Mouse (Mus musculus): ENCODE data around the gene C77080.
"Not testable (repeated sequence)": the region's sequence is repeated elsewhere in the genome, so short reads cannot be mapped to it uniquely, and the experiment has no call there.

C77080 gene

DNA sequence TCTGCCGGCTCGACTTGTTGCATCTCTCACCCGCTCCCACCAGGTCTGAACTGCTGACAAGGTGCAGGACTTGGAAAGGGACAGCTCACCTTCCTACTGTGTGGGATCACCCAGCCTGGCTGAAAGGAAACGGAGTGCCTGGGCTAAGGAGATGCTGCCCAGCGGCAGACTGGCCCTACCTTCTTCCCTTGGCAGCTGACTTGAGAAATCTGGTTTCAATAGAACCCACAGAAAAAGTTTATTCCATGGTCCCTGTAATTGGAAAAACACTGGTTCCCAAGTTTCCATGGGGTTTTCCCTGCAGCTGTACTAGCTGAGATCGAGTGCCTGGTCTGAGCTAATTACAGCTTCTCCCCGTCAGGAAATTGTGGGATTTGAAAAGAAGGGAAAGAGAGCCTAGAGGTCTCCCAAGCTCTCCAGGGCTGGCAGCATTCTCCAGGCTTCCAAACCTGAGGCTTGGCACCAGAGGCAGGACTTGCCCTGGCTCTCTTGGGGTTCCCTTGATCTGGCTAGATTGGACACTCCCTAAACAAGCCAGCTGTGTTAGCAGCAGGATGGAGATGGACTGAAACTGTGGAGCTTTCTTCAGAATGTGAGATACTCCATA, 42.5 kb downstream of the C77080 start:
- no peak for DNase-seq (ENCODE audit: low spot score in 2 of 2)

DNA sequence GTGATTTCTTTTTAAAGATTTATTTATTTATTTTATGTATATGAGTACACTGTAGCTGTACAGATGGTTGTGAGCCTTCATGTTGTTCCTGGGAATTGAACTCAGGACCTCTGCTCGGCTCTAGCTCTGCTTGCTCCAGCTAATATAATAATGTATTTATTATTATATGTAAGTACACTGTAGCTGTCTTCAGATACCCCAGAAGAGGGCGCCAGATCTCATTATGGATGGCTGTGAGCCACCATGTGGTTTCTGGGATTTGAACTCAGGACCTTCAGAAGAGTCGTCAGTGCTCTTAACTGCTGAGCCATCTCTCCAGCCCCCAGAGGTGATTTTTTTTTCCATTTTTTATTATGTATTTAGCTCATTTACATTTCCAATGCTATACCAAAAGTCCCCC, 48.7 kb downstream of the C77080 start:
- not testable (repeated sequence) for DNase-seq (ENCODE audit: low spot score in 2 of 2)

DNA sequence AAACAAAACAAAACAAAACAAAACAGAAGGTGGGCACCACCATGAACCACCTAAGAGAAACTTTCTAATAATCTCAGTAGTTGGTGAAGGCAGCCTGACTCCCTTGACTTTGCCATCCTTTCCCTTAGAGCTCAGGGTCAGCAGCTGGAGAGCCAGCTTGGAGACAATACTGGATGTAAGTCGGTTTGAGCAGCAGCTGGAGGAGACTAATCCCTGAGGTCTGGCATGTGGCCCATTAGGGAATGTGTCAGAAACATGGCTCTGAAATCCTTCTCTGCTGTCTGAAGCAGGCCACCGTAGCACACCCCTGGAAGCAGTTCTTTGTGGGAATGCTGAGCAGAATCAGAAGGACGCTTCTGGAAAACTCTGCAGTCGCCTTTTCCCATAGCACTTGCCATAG, 49.7 kb downstream of the C77080 start:
- no peak for DNase-seq (ENCODE audit: low spot score in 2 of 2)

DNA sequence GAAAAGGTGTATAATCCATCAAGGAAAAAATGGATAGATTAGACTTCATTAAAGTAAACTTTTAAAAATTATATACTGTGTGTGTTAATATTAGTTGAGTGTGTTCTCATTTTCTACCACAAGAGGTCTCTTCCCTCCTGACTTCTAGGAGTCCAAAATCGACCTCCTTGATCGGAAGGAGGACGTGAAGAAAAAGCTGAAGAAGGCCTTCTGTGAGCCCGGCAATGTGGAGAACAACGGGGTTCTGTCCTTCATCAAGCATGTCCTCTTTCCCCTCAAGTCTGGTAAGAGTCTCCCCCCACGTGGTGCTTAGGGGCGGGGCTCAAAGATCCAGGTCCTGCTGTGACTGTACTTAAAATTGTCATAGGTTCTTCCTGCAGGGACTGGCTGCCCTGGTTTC, 51.7 kb downstream of the C77080 start:
- no peak for DNase-seq (ENCODE audit: low spot score in 2 of 2)

DNA sequence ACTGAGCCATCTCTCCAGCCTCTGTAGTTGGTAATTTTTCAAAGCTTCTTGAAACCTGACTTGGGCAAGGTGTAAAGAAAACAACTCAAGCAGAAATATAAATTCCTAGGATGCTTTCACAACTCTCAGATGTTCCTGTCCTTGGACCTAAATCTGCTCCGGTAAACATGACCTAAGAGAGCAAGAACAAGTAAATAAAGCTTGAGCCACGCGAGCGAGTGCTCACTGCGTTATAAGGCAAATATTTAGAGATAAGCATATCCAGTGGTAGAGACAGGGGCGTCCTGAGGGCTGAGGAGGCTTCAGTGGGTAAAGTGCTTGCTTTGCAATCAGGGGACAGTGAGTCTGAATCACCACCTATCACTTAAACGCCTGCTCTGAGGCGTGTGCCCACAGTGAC, 54.4 kb downstream of the C77080 start:
- no peak for DNase-seq (ENCODE audit: low spot score in 2 of 2)

DNA sequence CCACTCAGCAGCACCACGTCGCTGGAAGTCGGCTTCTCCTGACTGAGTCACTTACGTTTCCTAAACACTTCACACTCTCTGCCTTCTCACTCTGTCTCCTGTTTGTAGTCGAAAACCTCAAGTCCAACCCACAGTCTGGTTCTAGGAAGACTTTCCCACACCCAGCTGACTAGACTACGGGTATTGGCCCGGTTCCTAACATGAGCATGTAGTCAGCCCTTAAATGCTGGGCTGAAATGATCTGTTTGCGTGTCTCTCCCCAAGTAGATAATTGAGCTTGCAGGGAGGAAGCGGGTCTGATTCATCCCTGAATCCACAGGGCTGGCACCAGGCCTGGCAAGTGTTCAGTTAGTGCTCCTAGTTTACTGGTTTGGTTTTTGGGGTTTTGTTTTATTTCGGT, 56.5 kb downstream of the C77080 start:
- no peak for DNase-seq (ENCODE audit: low spot score in 2 of 2)

DNA sequence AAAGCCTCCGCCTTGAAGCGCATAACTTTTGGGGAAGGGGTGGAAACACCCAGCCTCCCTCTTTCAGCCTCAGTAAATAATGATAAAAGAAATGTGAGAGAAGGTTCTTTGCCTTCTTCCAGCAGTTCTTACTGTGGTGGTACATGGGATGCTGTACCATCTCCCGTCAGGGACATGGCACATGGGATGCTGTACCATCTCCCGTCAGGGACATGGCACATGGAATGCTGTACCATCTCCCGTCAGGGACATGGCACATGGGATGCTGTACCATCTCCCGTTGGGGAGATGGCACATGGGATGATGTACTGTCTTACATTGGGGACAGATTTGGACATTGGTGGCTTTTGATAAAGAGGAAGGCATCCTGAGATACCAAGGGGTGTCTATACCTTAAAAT, 63.7 kb downstream of the C77080 start:
- no peak for DNase-seq (ENCODE audit: low spot score in 2 of 2)

DNA sequence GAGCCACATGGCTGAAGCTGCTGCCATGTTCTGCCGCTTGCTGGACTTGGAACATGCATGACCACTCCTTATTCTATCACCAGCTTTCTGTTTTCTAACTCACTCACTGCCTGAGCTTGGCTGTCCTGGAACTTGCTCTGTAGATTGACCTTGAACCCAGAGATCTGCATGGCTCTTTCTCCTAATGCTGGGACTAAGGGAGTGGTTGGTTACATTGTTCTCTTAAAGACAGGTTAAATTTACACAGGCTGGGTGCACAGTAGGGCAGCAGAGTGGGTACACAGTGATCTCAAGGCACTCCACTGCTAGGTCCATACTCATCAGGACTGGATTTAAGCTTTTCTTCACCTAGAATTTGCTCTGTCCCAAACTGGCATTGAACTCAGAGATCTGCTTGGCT, 66.9 kb downstream of the C77080 start:
- no peak for DNase-seq (ENCODE audit: low spot score in 2 of 2)

DNA sequence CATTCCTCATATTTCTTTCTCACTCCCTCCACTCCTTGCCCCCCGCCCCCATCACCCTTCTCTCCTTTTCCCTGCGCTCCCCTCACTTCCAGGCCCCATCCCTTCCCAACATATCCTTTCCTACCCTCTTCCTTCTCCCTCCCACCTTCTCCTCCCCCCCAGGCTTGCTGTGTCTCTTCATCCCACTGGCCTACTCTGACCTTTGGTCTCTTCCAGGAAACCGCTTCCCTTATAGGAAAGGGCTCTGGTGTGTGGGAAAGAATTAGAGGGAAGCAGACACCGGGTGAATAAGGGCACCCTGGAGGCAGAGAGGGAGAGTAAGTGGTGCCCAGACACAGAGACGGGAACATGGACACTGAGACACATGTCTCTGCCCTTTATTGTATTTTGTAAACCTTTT, 69.5 kb downstream of the C77080 start:
- no peak for DNase-seq (ENCODE audit: low spot score in 2 of 2)

DNA sequence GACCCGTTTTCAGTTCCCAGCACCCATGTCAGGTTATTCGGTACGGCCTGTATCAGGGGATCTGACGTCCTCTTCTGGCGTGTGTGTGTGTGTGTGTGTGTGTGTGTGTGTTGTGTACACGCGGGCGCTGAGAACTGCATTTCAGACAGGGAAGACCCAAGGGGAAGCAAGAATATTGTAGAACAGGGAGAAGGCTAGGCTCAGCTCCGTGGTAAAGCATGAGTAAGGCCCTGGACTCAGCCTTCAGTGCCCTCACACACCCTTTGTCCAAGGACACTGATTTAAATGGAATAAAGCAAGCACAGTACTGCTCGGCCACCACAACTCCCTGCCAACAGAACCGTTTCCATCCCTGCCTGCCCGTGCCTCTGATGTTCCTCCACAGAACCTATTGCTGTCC, 70.7 kb downstream of the C77080 start:
- DNase-seq (ENCODE audit: low spot score in 2 of 2): no peak

DNA sequence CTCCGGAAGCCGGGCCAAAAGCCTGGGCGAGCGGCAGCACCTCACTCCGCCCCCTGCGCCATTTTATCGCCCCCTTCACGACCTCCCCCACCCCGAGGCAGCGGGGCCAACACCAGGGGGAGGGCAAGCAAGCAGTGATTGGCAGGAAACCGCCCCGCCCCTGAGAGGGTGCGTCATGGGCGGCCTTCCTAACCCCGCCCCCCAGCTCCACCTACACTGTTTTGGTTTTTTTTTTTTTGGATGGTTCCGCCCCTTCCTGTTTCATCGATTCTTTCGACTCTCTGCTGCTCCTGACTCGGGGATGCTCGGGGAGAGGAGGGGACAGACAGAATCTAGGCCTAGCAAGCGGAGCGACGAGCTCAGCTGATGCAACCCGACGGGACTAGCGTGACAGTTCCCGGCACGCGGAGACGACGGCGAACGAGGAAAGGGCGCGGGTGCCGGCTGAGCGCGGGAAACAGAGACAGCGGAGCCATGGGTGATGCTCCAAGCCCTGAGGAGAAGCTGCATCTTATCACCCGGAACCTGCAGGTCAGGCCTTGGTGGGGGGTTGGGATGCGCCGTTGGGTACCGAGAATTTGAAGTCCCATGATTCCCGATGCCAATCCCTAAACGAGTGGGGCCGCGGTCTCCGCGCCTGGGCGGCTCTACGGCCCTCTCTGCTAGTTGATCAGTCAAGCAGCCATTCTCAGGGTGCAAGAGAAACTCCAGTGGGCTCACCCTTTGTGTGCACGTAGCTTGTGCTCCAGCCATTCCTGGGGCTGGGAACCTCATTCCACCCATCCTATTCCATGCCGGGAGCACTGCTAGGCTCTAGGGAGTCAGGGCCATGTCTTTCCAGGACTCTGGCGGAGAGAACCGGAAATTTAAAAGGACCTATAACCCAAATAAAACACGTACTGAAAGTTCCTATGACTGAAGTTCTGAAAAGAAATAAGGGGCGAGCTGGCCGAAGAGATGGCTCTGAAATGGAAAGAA, 71.4 kb downstream of the C77080 start, which contains the start of the genes S100pbp and Yars:
Gene S100pbp, minus strand, starts transcription at position 186 of the 978 bp plus-strand sequence.
Gene Yars, plus strand, starts transcription at position 219 of the 978 bp plus-strand sequence.
- DNase-seq (ENCODE audit: low spot score in 2 of 2): peak; percentile 92 to 93

DNA sequence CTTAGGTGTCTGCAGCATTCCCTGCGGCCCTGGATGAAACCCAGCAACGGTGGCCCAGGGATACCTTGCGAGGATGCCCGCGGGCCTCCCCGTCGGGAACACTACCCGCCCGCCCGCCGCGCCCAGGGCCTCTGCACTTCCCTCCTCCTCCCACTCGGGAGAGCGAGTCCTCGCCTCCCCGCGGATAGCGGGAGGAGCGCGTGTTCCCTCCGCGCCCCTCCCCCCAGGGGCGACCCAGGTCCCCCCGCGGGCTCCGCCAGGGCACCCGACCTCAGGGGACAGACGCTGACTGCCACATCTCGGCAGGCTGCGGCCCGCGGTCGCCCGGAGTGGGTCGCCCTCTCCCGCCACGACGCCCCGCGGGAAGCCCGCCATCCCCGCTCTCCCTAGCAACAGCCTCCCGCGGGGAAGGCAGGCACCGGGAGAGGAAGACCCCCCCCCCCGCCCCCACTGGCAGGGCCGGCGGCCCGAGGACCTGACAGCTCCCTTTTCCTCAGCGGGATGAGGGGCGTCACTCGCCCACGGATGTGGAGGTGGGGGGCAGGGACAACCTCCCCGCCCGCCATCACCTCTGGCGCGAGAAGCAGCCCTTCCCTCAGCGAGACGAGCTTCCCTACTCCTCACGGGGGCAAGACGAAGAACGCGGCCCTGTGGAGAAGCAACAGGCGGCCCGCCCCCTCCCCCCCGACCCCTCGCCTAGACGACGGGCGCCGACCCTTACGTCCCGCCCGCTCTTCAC, 72.2 kb downstream of the C77080 start:
- peak; percentile 16 to 27 for DNase-seq (ENCODE audit: low spot score in 2 of 2)

DNA sequence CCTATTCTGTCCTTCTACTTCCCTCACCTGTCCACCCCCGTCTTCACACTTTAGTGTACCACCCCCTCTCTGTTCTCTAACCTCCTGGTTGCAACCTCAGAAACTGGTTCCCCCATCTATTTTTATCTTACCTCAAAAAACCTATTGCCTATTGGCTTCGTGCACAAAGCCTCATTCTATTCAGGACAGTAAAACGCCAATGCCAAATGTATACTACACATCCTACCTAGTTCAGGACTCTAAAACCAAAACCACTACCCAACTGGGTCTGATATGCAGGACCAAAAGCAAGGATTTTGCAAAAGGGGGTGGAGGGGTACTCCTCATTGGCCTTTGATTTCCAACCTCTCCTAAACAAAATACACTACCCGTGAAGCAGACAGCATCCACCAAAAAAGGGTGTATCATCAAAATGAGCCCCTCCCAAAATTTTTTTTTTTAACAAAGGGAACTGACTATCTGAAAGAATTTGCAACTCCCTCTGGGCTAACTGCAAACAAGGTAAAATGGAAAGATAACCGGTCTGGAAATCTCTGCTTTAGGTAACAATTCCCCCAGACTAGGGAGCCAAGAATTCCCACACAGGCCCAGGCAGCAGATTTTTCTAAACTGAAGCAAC, 73.1 kb downstream of the C77080 start:
- DNase-seq (ENCODE audit: low spot score in 2 of 2): no peak

DNA sequence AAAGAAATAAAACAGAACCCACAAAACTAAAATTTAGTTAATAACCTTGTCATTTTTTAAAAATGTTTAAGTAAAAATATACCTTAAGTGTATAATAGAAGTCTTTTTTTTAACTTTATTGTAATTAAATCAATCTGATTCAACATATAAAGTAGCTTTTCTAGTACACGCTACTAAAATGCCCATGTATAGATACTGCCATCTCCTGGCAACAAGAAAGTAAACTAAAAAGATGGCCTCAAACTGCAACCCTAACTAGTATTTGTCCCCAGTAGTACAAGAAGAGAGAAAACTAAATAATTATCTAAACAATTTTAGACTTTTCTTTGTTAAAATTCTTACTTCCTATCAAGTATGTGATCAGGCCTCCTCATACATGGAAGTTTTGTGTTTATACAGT, 81.6 kb downstream of the C77080 start:
- DNase-seq (ENCODE audit: low spot score in 2 of 2): no peak

DNA sequence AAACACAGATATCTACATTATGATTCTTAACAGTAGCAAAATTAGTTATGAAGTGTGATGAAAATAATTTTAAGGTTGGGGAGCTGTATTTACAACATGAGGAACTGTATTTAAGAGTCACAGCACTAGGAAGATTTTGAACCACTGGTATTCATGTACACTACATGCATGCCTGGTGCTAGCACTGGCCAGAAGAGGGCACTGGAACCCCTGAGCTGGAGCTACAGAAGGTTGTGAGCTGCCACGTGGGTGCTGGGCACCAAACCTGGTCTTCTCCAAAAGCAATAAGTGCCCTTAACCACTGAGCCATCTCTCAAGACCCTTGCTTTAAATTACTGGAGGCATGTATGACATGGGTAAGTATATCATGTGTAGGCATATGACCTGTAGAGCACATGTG, 88.7 kb downstream of the C77080 start:
- DNase-seq (ENCODE audit: low spot score in 2 of 2): no peak

All from spleen, postnatal 14 days (tissue).